Mouse (Mus musculus) small intestine, adult 2 months (tissue): ENCODE data around the gene Coasy. TPM values are rescaled to one million over a fixed set of nuclear protein-coding genes. Genes with fewer than 3 reads are reported as not detected.

ENCODE experiments used
- H3K27ac ChIP-seq: fragments of 200-500 bp; 2 replicates; pipeline ENCODE4 v1.5.1; 2012; ENCODE audit warnings: low read depth, low read length, control low read depth, inconsistent platforms; ENCODE audit not compliant: insufficient read depth
- H3K27me3 ChIP-seq: fragments of 200-500 bp; 2 replicates; pipeline ENCODE4 v1.6.1; 2012; ENCODE audit warnings: mild to moderate bottlenecking, moderate library complexity, low read length, inconsistent platforms; ENCODE audit not compliant: control insufficient read depth, insufficient read depth
- H3K36me3 ChIP-seq: fragments of 200-500 bp; 2 replicates; pipeline ENCODE4 v1.6.1; 2012; ENCODE audit warnings: mild to moderate bottlenecking, low read length, control low read depth, inconsistent platforms; ENCODE audit not compliant: control insufficient read depth, insufficient read depth
- H3K4me1 ChIP-seq: fragments of 200-500 bp; 2 replicates; pipeline ENCODE4 v1.6.1; 2012; ENCODE audit warnings: low read length, inconsistent platforms, mixed read lengths; ENCODE audit not compliant: control insufficient read depth, insufficient read depth, insufficient read length
- H3K4me3 ChIP-seq: fragments of 200-500 bp; 2 replicates; pipeline ENCODE4 v1.5.1; 2012; ENCODE audit warnings: low read depth, mild to moderate bottlenecking, control low read depth, inconsistent platforms, low read length, moderate library complexity
- CTCF ChIP-seq: fragments of 200-500 bp; IDR thresholded peaks from 2 replicates; pipeline ENCODE4 v1.5.1; 2012; ENCODE audit warnings: low read depth, mild to moderate bottlenecking, control low read depth, inconsistent platforms, low read length, moderate library complexity, mixed read lengths; ENCODE audit not compliant: insufficient replicate concordance, insufficient read length; ENCODE audit errors: extremely low read depth
- POLR2A ChIP-seq: fragments of 200-500 bp; IDR thresholded peaks from 2 replicates; pipeline ENCODE4 v1.6.1; 2012; ENCODE audit warnings: low read depth, mild to moderate bottlenecking, control low read depth, inconsistent platforms, low read length, moderate library complexity
- WGBS: fragments of 180-500 bp; shearing (Covaris S2); methylation state at CpG from one replicate; pipeline ENCODE4 v1.1.7; 2018; 5-methylcytosine and 5-hydroxymethylcytosine counted together
- polyA plus RNA-seq: library from polyadenylated mRNA; depleted of rRNA; stranded (reverse); fragments of >200 nt; gene quantifications from 2 replicates; pipeline ENCODE4 v1.2.3, GENCODE M21; 2012

The Coasy gene
- polyA plus RNA-seq, 1 experiment = 38.9 TPM

DNA sequence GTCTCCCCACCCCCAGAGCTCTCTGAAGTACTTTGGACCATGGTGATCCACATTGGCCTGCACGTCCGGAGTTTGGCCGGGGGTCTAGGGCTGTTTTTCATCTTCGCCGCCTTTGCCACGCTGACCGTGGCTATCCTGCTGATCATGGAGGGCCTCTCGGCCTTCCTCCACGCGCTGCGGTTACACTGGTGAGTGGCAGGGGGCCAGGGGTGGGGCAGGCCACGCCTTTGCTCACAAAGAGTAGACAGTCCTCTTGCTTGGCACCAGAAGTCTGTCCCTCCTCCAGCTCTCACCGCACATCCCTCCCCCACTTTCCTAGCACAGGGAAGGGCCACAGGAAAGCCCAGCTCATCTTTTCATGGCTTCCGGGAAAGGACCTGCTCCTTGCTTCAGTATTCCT lies 26.9 kb upstream of the Coasy start:
- Histone ChIP-seq H3K27me3 (no peaks in the 10 kb centered on the region), H3K36me3 (peaks cover 4% of the 10 kb centered on the region; the same call in 1 of the 2 replicates), H3K4me3 (no peak overlapping the region), H3K27ac (no peak overlapping the region), H3K4me1 (peaks cover 39% of the 10 kb centered on the region)
- WGBS = 44% methylated on average over 14 of the region's 14 CpGs
- TF ChIP-seq POLR2A (no peak), CTCF (no peak)

DNA sequence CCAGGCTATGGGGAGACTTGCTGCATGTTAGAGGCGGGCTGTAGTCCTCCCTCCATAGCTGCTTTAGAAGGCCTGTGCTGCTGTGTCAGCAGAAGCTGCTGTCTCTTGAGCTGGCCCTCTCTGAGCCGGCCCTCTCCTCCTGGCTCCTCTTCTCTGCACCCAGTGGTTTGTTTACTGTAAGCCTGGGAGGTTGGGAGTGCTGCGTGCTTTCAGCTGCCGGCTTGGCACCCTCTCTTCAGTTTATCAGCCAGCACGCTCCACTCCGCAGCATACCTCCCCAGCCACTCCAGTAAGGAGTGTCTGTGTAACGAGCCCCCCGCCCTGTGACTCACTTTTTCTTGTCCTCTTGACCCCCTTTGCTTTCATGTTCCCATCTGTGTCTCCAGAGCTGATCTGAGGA lies 25.5 kb upstream of the Coasy start:
- TF ChIP-seq POLR2A (no peak; the same call in 1 of the 2 replicates), CTCF (no peak)
- Histone ChIP-seq H3K27ac (peak overlapping the region; percentile 73), H3K27me3 (no peaks in the 10 kb centered on the region), H3K4me1 (peaks cover 39% of the 10 kb centered on the region), H3K4me3 (no peak overlapping the region), H3K36me3 (peaks cover 3% of the 10 kb centered on the region; the same call in 1 of the 2 replicates)
- 13% methylated on average over 8 of the region's 8 CpGs for WGBS

DNA sequence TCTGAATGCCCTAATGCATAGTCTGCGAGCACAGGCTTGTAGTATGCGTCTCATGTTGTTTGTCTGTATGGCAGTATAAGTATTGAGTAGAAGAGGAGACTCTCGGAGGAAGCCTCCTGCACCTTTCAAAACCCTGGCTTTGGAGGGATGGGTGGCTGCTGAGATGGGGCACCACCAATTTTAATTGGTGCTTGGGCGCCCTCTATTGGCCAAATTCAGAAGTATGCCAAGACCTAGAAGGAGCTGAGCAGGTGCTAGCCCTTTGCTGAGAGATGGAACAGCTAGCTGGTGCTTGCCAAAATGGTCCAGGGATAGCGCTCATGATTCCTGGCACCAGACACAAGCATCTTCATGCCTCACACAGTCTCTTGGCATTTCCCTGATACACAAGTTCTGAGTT lies 24.5 kb upstream of the Coasy start:
- H3K27me3 ChIP-seq = no peaks in the 10 kb centered on the region
- WGBS = 19% methylated on average over 5 of the region's 5 CpGs
- peaks cover 40% of the 10 kb centered on the region for H3K4me1 ChIP-seq
- TF ChIP-seq CTCF = peak; percentile 86; the same call in 1 of the 2 replicates
- no peak for TF ChIP-seq POLR2A
- H3K27ac ChIP-seq = peak overlapping the region; percentile 73; the same call in 1 of the 2 replicates
- H3K36me3 ChIP-seq = peaks cover 4% of the 10 kb centered on the region; the same call in 1 of the 2 replicates
- H3K4me3 ChIP-seq = no peak overlapping the region

DNA sequence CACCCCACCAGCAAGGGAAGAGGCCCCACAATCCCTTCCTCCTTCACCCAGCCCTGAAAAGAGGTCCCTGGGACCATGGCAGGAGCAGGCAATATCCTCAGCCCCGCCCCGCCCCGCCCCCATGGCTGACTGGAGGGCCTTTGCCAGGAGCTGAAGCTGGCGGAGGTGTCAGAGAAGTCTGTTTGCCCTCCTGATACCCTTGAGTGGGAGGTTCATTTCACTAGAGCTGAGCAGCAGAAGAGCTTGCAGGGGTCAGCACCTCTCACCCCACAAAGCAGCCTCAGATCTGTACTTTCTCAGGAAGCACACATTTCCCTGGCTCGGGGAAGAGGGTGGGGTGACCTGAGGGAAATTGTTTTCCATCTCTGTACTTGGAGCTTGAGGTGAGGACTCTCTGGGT lies 23.6 kb upstream of the Coasy start:
- Histone ChIP-seq H3K36me3 (peaks cover 7% of the 10 kb centered on the region; the same call in 1 of the 2 replicates), H3K27me3 (no peaks in the 10 kb centered on the region), H3K27ac (peak overlapping the region; percentile 88; the same call in 1 of the 2 replicates), H3K4me1 (peaks cover 43% of the 10 kb centered on the region), H3K4me3 (no peak overlapping the region)
- WGBS = 37% methylated on average over 5 of the region's 5 CpGs
- TF ChIP-seq POLR2A = no peak
- TF ChIP-seq CTCF = no peak

DNA sequence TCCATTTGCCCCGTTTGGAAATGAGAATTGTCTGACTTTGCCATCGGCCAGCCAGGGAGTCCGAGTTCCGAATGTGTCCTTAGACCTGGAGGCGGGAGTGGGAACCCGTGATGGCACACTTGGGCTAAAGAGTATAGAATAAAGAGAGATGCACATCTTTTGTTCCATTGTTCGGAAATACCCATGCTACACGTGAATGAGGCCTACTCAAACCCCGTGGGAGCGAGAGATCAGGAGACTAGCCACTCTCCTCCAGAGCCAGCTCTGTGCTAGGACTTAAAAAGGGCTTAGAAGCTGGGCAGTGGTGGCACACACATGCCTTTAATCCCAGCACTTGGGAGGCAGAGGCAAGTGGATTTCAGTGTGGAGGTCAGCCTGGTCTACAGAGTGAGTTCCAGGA lies 22.9 kb upstream of the Coasy start:
- H3K27me3 ChIP-seq = no peaks in the 10 kb centered on the region
- H3K36me3 ChIP-seq = peaks cover 7% of the 10 kb centered on the region; the same call in 1 of the 2 replicates
- H3K4me1 ChIP-seq = peaks cover 49% of the 10 kb centered on the region
- TF ChIP-seq CTCF (no peak), POLR2A (no peak)
- no peak overlapping the region for H3K4me3 ChIP-seq
- H3K27ac ChIP-seq = peak overlapping the region; percentile 88
- WGBS = 89% methylated on average over 10 of the region's 10 CpGs

DNA sequence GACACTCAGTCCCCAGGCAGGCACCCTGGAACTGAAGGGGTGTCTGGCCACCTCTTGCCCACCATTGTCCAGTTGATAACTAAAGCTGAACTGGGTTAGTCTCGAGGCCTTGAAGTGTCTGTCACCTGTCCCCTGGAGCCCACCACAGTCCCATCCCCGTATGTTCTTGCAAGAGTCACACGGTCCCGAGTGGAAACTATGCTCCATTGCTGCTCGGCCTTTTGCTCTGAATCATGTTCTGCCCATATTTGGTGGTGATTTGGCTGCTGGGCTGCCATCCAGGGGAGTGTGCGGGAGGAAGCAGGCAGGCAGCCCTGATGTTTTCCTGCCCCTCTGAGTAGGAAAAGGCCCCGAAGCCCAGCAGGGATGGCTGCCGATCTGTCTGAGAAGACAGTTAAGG lies 22.2 kb upstream of the Coasy start:
- H3K27me3 ChIP-seq = no peaks in the 10 kb centered on the region
- TF ChIP-seq CTCF = no peak
- TF ChIP-seq POLR2A = no peak
- peaks cover 7% of the 10 kb centered on the region; the same call in 1 of the 2 replicates for H3K36me3 ChIP-seq
- H3K4me1 ChIP-seq = peaks cover 46% of the 10 kb centered on the region
- H3K27ac ChIP-seq = peak overlapping the region; percentile 88
- no peak overlapping the region for H3K4me3 ChIP-seq
- 56% methylated on average over 8 of the region's 8 CpGs for WGBS

DNA sequence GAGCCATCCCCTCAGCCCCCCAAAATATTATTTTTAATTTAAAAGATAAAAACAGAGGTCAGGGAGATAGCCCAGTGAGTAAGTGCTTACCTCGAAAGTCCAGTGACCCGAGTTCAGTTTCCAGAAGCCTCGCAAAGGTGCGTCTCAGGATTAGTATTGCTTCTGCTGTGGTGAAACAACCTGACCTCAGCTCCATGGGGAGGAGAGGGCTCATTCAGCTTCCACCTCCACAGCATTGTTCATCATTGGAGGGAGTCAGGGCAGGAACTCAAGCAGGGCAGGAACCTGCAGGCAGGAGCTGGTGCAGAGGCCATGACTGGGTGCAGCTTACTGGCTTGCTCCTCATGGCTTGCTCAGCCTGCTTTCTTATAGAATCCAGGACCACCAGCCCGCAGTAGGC lies 21.3 kb upstream of the Coasy start:
- H3K27me3 ChIP-seq = no peaks in the 10 kb centered on the region
- no peak for TF ChIP-seq CTCF
- no peak for TF ChIP-seq POLR2A
- H3K27ac ChIP-seq = no peak overlapping the region; the same call in 1 of the 2 replicates
- H3K36me3 ChIP-seq = peaks cover 7% of the 10 kb centered on the region; the same call in 1 of the 2 replicates
- H3K4me1 ChIP-seq = peaks cover 40% of the 10 kb centered on the region
- 91% methylated on average over 5 of the region's 5 CpGs for WGBS
- H3K4me3 ChIP-seq = no peak overlapping the region
